Mouse (Mus musculus): ENCODE data around the gene Trappc1. TPM values are rescaled to one million over a fixed set of nuclear protein-coding genes. Genes with fewer than 3 reads are reported as not detected.
A peak's percentile ranks its signal among the peaks of the same experiment; 100 is the strongest.

Gene Trappc1
- 131 and 147 TPM in 2 replicates for polyA plus RNA-seq (2015; fragmentation: Nextera tagmentation; extraction: Ambion mirVana)

- peak within 1 kb of the TSS; percentile 90 for H3K9ac ChIP-seq (ENCODE audit: low read length)
- peaks cover 8% of the 10 kb centered on the region for H3K27me3 ChIP-seq (ENCODE audit: control insufficient read depth, insufficient read depth, low read length)
- H3K4me3 ChIP-seq (replicated peaks; ENCODE audit: low read length): peak within 1 kb of the TSS; percentile 77
- H3K9me3 ChIP-seq (replicated peaks; ENCODE audit: control insufficient read depth, low read length): no peaks in the 10 kb centered on the region
- no peaks in the 10 kb centered on the region; the same call in 1 of the 2 replicates for H3K36me3 ChIP-seq (ENCODE audit: control insufficient read depth, insufficient read depth, low read length)
- H3K27ac ChIP-seq (ENCODE audit: low read length): peak within 1 kb of the TSS; percentile 87
- under 1% methylated on average over 30 of the region's 30 CpGs for WGBS
- H3K4me2 ChIP-seq (ENCODE audit: low read depth, low read length): peak within 1 kb of the TSS; percentile 93
- H3K4me1 ChIP-seq (ENCODE audit: control insufficient read depth, insufficient read depth, low read length): peaks cover 33% of the 10 kb centered on the region
- peak; percentile 97 for ATAC-seq (ENCODE audit: insufficient read depth, low FRiP score)
Observed at GRCm38 (mm10) chr11:69323667-69324111, at the start of gene Trappc1, which contains the start of gene Cntrob. Gene Trappc1 (plus strand): TSS chr11:69323980. Gene Cntrob (minus strand): TSS chr11:69323775.

DNA sequence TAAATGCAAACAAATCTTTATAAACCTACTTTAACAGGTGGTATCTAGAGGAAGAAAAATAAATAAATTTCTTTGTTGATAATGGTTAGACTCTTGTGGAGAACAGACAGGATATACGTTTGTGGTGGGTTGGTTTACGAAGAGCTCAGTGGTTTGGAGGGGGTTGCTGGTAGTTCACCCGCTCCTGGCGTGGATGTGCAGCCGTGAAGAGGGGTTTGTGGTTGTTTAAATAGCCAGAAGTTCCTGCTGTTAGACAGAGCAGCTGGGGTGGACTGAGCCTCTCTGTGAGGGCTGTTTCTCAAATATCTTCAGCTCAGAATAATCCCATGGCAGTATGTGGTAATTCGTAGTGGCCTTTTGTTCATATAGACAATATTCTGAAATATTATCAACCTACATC is 48.1 kb upstream of the Trappc1 start:
- no peaks in the 10 kb centered on the region for H3K4me1 ChIP-seq (ENCODE audit: control insufficient read depth, insufficient read depth, low read length)
- H3K36me3 ChIP-seq (ENCODE audit: control insufficient read depth, insufficient read depth, low read length): no peaks in the 10 kb centered on the region
- 68% methylated on average over 6 of the region's 6 CpGs for WGBS
- no peak overlapping the region for H3K4me3 ChIP-seq (replicated peaks; ENCODE audit: low read length)
- ATAC-seq (ENCODE audit: insufficient read depth, low FRiP score): no peak
- H3K9me3 ChIP-seq (replicated peaks; ENCODE audit: control insufficient read depth, low read length): no peaks in the 10 kb centered on the region
- no peak overlapping the region for H3K4me2 ChIP-seq (ENCODE audit: low read depth, low read length)
- no peak overlapping the region for H3K9ac ChIP-seq (ENCODE audit: low read length)
- H3K27me3 ChIP-seq (ENCODE audit: control insufficient read depth, insufficient read depth, low read length): no peaks in the 10 kb centered on the region
- no peak overlapping the region for H3K27ac ChIP-seq (ENCODE audit: low read length)

GRCm38 (mm10) chr11:69276081-69276480 is 47.7 kb upstream of the Trappc1 start:
- ATAC-seq (ENCODE audit: insufficient read depth, low FRiP score): no peak
- no peaks in the 10 kb centered on the region for H3K9me3 ChIP-seq (replicated peaks; ENCODE audit: control insufficient read depth, low read length)
- H3K4me1 ChIP-seq (ENCODE audit: control insufficient read depth, insufficient read depth, low read length): no peaks in the 10 kb centered on the region
- H3K9ac ChIP-seq (ENCODE audit: low read length): no peak overlapping the region
- H3K4me2 ChIP-seq (ENCODE audit: low read depth, low read length): no peak overlapping the region
- H3K36me3 ChIP-seq (ENCODE audit: control insufficient read depth, insufficient read depth, low read length): no peaks in the 10 kb centered on the region
- H3K27ac ChIP-seq (ENCODE audit: low read length): no peak overlapping the region
- WGBS: 34% methylated on average over 2 of the region's 2 CpGs
- H3K4me3 ChIP-seq (replicated peaks; ENCODE audit: low read length): no peak overlapping the region
- no peaks in the 10 kb centered on the region for H3K27me3 ChIP-seq (ENCODE audit: control insufficient read depth, insufficient read depth, low read length)

GRCm38 (mm10) chr11:69277267-69277666 is 46.5 kb upstream of the Trappc1 start:
- Histone ChIP-seq H3K9me3 (replicated peaks; ENCODE audit: control insufficient read depth, low read length) (no peaks in the 10 kb centered on the region), H3K4me1 (ENCODE audit: control insufficient read depth, insufficient read depth, low read length) (no peaks in the 10 kb centered on the region), H3K4me2 (ENCODE audit: low read depth, low read length) (no peak overlapping the region), H3K36me3 (ENCODE audit: control insufficient read depth, insufficient read depth, low read length) (no peaks in the 10 kb centered on the region), H3K27me3 (ENCODE audit: control insufficient read depth, insufficient read depth, low read length) (no peaks in the 10 kb centered on the region), H3K27ac (ENCODE audit: low read length) (no peak overlapping the region), H3K4me3 (replicated peaks; ENCODE audit: low read length) (no peak overlapping the region), H3K9ac (ENCODE audit: low read length) (no peak overlapping the region)
- 70% methylated on average over 5 of the region's 5 CpGs for WGBS
- ATAC-seq (ENCODE audit: insufficient read depth, low FRiP score): no peak

DNA sequence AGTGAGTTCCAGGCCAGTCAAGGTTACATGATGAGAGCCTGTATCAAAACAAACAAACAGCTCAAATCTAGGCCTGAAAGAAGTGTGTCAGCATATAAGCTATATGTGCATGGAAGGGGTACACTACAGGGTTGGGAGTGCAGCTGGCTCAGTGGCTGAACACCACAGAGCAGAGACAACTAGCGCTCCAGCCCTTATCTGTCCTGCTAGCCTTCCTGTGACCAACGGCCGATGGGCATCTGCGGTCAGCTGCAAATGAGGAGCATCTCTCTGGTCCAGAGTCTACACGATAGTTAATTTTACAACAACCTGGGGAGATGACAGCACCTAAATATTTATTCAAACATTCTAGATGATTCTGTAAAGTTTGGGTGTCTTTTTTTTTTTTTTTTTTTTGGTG is 32.7 kb upstream of the Trappc1 start:
- no peak for ATAC-seq (ENCODE audit: insufficient read depth, low FRiP score)

GRCm38 (mm10) chr11:69295286-69295685 is 28.5 kb upstream of the Trappc1 start:
- Histone ChIP-seq H3K4me1 (ENCODE audit: control insufficient read depth, insufficient read depth, low read length) (no peaks in the 10 kb centered on the region), H3K27me3 (ENCODE audit: control insufficient read depth, insufficient read depth, low read length) (no peaks in the 10 kb centered on the region), H3K36me3 (ENCODE audit: control insufficient read depth, insufficient read depth, low read length) (0 out of 2 replicates have a peak, but pooled peaks cover 2% of the 10 kb centered on the region), H3K9me3 (replicated peaks; ENCODE audit: control insufficient read depth, low read length) (no peaks in the 10 kb centered on the region), H3K9ac (ENCODE audit: low read length) (no peak overlapping the region), H3K27ac (ENCODE audit: low read length) (no peak overlapping the region), H3K4me2 (ENCODE audit: low read depth, low read length) (no peak overlapping the region), H3K4me3 (replicated peaks; ENCODE audit: low read length) (no peak overlapping the region)
- WGBS: 83% methylated on average over 3 of the region's 3 CpGs
- ATAC-seq (ENCODE audit: insufficient read depth, low FRiP score): no peak

More for the DNA sequence above, 32.7 kb upstream of the Trappc1 start:
- no peak overlapping the region for H3K4me3 ChIP-seq (replicated peaks; ENCODE audit: low read length)
- H3K4me2 ChIP-seq (ENCODE audit: low read depth, low read length): no peak overlapping the region
- H3K4me1 ChIP-seq (ENCODE audit: control insufficient read depth, insufficient read depth, low read length): no peaks in the 10 kb centered on the region
- no peak overlapping the region for H3K27ac ChIP-seq (ENCODE audit: low read length)
- H3K9ac ChIP-seq (ENCODE audit: low read length): no peak overlapping the region
- no peaks in the 10 kb centered on the region for H3K9me3 ChIP-seq (replicated peaks; ENCODE audit: control insufficient read depth, low read length)
- 87% methylated on average over 5 of the region's 5 CpGs for WGBS
- no peaks in the 10 kb centered on the region for H3K27me3 ChIP-seq (ENCODE audit: control insufficient read depth, insufficient read depth, low read length)
- H3K36me3 ChIP-seq (ENCODE audit: control insufficient read depth, insufficient read depth, low read length): no peaks in the 10 kb centered on the region

DNA sequence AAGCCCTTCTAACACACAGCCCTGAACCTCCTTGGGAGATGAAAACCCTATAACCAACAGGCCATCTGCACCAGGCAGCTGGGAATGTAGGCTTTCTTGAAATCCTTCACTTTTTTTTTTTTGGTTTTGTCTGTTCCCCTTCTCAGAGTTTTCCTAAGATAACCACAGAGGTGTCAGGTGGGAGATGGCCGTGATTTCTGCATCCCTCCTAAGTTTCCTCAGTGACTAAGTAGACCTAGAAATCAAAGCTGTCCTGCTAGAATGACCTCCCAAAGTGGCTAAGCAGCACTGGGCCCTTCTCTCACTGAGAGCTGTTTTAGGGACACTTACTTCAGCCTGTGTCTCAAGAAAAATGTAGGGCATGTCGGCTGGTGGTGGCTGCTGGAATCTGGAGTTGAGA is 26.0 kb upstream of the Trappc1 start:
- Histone ChIP-seq H3K36me3 (ENCODE audit: control insufficient read depth, insufficient read depth, low read length) (0 out of 2 replicates have a peak, but pooled peaks cover 2% of the 10 kb centered on the region), H3K4me1 (ENCODE audit: control insufficient read depth, insufficient read depth, low read length) (no peaks in the 10 kb centered on the region), H3K9ac (ENCODE audit: low read length) (no peak overlapping the region), H3K27me3 (ENCODE audit: control insufficient read depth, insufficient read depth, low read length) (no peaks in the 10 kb centered on the region), H3K4me2 (ENCODE audit: low read depth, low read length) (no peak overlapping the region), H3K4me3 (replicated peaks; ENCODE audit: low read length) (no peak overlapping the region), H3K27ac (ENCODE audit: low read length) (no peak overlapping the region), H3K9me3 (replicated peaks; ENCODE audit: control insufficient read depth, low read length) (no peaks in the 10 kb centered on the region)
- 68% methylated on average over 2 of the region's 2 CpGs for WGBS
- no peak for ATAC-seq (ENCODE audit: insufficient read depth, low FRiP score)

GRCm38 (mm10) chr11:69298231-69298630 is 25.5 kb upstream of the Trappc1 start:
- H3K27ac ChIP-seq (ENCODE audit: low read length): no peak overlapping the region
- no peaks in the 10 kb centered on the region for H3K9me3 ChIP-seq (replicated peaks; ENCODE audit: control insufficient read depth, low read length)
- 0 out of 2 replicates have a peak, but pooled peaks cover 2% of the 10 kb centered on the region for H3K36me3 ChIP-seq (ENCODE audit: control insufficient read depth, insufficient read depth, low read length)
- H3K27me3 ChIP-seq (ENCODE audit: control insufficient read depth, insufficient read depth, low read length): no peaks in the 10 kb centered on the region
- no peak overlapping the region for H3K4me3 ChIP-seq (replicated peaks; ENCODE audit: low read length)
- H3K4me2 ChIP-seq (ENCODE audit: low read depth, low read length): no peak overlapping the region
- ATAC-seq (ENCODE audit: insufficient read depth, low FRiP score): no peak
- 70% methylated on average over 7 of the region's 7 CpGs for WGBS
- H3K9ac ChIP-seq (ENCODE audit: low read length): peak overlapping the region; percentile 13; the same call in 1 of the 2 replicates
- no peaks in the 10 kb centered on the region for H3K4me1 ChIP-seq (ENCODE audit: control insufficient read depth, insufficient read depth, low read length)

DNA sequence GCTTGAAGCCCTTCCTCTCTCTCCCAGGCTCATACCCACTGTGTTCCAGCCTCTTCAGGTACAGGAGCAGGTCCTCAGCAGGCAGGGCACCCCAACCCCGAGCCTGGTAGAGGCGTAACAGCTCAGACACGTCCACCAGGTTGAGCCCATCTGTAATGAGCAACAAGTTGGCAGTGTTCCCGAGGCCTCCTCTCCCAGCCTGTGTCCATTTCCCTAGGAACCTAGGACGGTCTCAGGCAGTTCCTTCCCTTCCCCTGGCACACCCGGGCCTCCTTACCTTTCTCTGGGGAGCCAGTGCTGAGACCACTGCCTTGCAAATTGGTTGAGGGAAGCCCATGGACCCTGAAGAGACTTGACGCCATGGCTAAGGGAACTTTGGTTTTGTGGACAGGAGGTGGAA is 21.0 kb upstream of the Trappc1 start:
- no peaks in the 10 kb centered on the region for H3K27me3 ChIP-seq (ENCODE audit: control insufficient read depth, insufficient read depth, low read length)
- H3K9me3 ChIP-seq (replicated peaks; ENCODE audit: control insufficient read depth, low read length): no peaks in the 10 kb centered on the region
- WGBS: 77% methylated on average over 7 of the region's 7 CpGs
- H3K4me3 ChIP-seq (replicated peaks; ENCODE audit: low read length): no peak overlapping the region
- no peaks in the 10 kb centered on the region for H3K4me1 ChIP-seq (ENCODE audit: control insufficient read depth, insufficient read depth, low read length)
- ATAC-seq (ENCODE audit: insufficient read depth, low FRiP score): no peak
- H3K4me2 ChIP-seq (ENCODE audit: low read depth, low read length): no peak overlapping the region
- no peak overlapping the region for H3K27ac ChIP-seq (ENCODE audit: low read length)
- 0 out of 2 replicates have a peak, but pooled peaks cover 2% of the 10 kb centered on the region for H3K36me3 ChIP-seq (ENCODE audit: control insufficient read depth, insufficient read depth, low read length)
- H3K9ac ChIP-seq (ENCODE audit: low read length): no peak overlapping the region

All from stomach, embryonic 16.5 days (tissue).